Mouse (Mus musculus): ENCODE measurements at regions not wholly inside any gene's neighbourhood (a gene's known extent, or its start where the extent isn't known, plus 50 kb on each side); places are given as distances from the start of the nearest gene placed in this dataset.

DNA sequence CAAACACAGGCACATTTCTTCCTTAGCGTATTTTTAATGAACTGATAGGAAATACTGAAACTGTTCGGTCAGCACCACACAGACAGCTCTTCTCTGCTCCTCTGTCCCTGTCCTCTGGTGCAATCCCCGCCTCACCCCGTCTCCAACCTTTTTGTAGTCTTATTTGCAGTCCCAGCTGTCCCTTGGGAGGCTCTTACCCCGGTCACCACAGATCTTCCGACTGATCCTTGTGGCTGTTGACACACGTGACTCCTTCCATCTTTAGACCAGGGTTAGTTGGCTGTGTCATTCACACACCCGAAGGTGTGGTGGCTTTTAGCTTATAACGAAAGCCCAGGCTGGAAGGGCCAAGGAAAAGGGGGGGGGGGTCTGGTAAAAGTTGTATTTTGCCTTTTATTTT lies 56.4 kb downstream of the Cyp26a1 start:
- no peak for DNase-seq (ENCODE audit: low read depth in 3 of 3, low spot score in 3 of 3)
- no peaks in the 10 kb centered on the region for H3K36me3 ChIP-seq (replicated peaks; ENCODE audit: control insufficient read depth, insufficient read depth, low read depth)
- H3K9me3 ChIP-seq (ENCODE audit: control insufficient read depth, low read length) = no peaks in the 10 kb centered on the region
- TF ChIP-seq CTCF (IDR thresholded peaks at IDR 0.05; ENCODE audit: low read depth) (no peak), EP300 (IDR thresholded peaks at IDR 0.05; ENCODE audit: low read depth) (no peak)
- H3K9ac ChIP-seq (replicated peaks) = no peak overlapping the region
- no peak overlapping the region for H3K27ac ChIP-seq
- no peaks in the 10 kb centered on the region for H3K27me3 ChIP-seq (ENCODE audit: control insufficient read depth, insufficient read depth, low read length)
- H3K4me2 ChIP-seq (ENCODE audit: low read depth) = no peak overlapping the region
- H3K4me1 ChIP-seq (replicated peaks; ENCODE audit: control insufficient read depth in 2 of 2, insufficient read depth in 2 of 2, low read length in 1 of 2) = no peaks in the 10 kb centered on the region
- no peak overlapping the region for H3K4me3 ChIP-seq (ENCODE audit: insufficient read depth in 1 of 2, low read depth in 2 of 2, low read length in 2 of 2)
- WGBS (ENCODE audit: insufficient replicate concordance) = 61% methylated on average over 9 of the region's 9 CpGs
- ATAC-seq (ENCODE audit: insufficient read depth) = no peak

DNA sequence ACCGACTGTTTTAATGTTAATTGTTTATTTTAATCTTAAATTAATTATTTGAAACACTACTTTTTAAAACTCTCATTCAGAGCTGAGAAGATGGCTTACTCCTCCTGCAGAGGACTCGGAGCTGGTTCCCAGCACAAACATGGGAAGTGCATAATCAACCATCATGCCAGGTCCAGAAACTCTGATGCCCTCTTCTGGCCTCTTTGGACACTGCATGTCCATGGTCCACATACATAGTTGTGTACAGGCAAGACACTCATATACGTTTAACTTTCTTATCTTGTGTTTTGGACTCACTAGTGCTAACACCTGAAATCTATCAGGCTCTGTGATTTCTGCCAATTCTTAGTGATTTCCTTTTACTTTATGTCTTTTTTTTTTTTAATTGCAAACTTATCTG lies 57.8 kb downstream of the Cyp26a1 start:
- ATAC-seq (ENCODE audit: insufficient read depth) (no peak), DNase-seq (ENCODE audit: low read depth in 3 of 3, low spot score in 3 of 3) (no peak)
- no peaks in the 10 kb centered on the region for H3K27me3 ChIP-seq (ENCODE audit: control insufficient read depth, insufficient read depth, low read length)
- TF ChIP-seq CTCF (IDR thresholded peaks at IDR 0.05; ENCODE audit: low read depth) (peak; percentile 38), EP300 (IDR thresholded peaks at IDR 0.05; ENCODE audit: low read depth) (no peak)
- H3K36me3 ChIP-seq (replicated peaks; ENCODE audit: control insufficient read depth, insufficient read depth, low read depth) = no peaks in the 10 kb centered on the region
- no peak overlapping the region for H3K27ac ChIP-seq
- H3K9ac ChIP-seq (replicated peaks) = no peak overlapping the region
- H3K9me3 ChIP-seq (ENCODE audit: control insufficient read depth, low read length) = no peaks in the 10 kb centered on the region
- no peak overlapping the region for H3K4me2 ChIP-seq (ENCODE audit: low read depth)
- 56% methylated on average over 3 of the region's 3 CpGs for WGBS (ENCODE audit: insufficient replicate concordance)
- H3K4me3 ChIP-seq (ENCODE audit: insufficient read depth in 1 of 2, low read depth in 2 of 2, low read length in 2 of 2) = no peak overlapping the region
- no peaks in the 10 kb centered on the region for H3K4me1 ChIP-seq (replicated peaks; ENCODE audit: control insufficient read depth in 2 of 2, insufficient read depth in 2 of 2, low read length in 1 of 2)

DNA sequence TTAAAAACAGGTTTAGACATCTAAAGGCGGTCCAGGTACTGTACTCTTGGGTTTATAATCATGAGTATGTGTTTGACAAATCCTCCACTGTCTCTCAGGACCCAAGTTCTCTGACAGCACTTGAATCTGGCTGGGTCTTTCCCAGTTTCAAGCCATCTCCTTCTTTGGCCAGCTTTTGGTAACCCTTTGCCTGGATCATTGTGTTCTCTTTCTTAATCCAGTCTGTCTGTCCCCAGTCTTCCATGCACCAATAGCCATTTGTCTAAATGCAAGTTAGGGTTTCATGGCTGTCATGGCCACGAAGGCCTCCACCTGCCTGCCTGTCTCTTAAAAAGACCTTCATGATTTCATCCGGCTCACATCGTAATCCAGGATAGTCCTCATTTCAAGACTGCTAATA lies 71.8 kb downstream of the Cyp26a1 start:
- Histone ChIP-seq H3K9ac (replicated peaks) (no peak overlapping the region), H3K27me3 (ENCODE audit: control insufficient read depth, insufficient read depth, low read length) (no peaks in the 10 kb centered on the region), H3K4me2 (ENCODE audit: low read depth) (no peak overlapping the region), H3K4me3 (ENCODE audit: insufficient read depth in 1 of 2, low read depth in 2 of 2, low read length in 2 of 2) (no peak overlapping the region), H3K36me3 (replicated peaks; ENCODE audit: control insufficient read depth, insufficient read depth, low read depth) (no peaks in the 10 kb centered on the region), H3K27ac (no peak overlapping the region), H3K9me3 (ENCODE audit: control insufficient read depth, low read length) (no peaks in the 10 kb centered on the region), H3K4me1 (replicated peaks; ENCODE audit: control insufficient read depth in 2 of 2, insufficient read depth in 2 of 2, low read length in 1 of 2) (no peaks in the 10 kb centered on the region)
- WGBS (ENCODE audit: insufficient replicate concordance) = 57% methylated on average over 4 of the region's 4 CpGs
- DNase-seq (ENCODE audit: low read depth in 3 of 3, low spot score in 3 of 3) (no peak), ATAC-seq (ENCODE audit: insufficient read depth) (no peak)
- TF ChIP-seq CTCF (IDR thresholded peaks at IDR 0.05; ENCODE audit: low read depth) (no peak), EP300 (IDR thresholded peaks at IDR 0.05; ENCODE audit: low read depth) (no peak)

GRCm38 (mm10) chr19:37771956-37772355 lies 74.4 kb downstream of the Cyp26a1 start:
- no peak overlapping the region for H3K4me2 ChIP-seq (ENCODE audit: low read depth)
- no peak overlapping the region for H3K27ac ChIP-seq
- H3K36me3 ChIP-seq (replicated peaks; ENCODE audit: control insufficient read depth, insufficient read depth, low read depth) = no peaks in the 10 kb centered on the region
- no peaks in the 10 kb centered on the region for H3K4me1 ChIP-seq (replicated peaks; ENCODE audit: control insufficient read depth in 2 of 2, insufficient read depth in 2 of 2, low read length in 1 of 2)
- no peak overlapping the region for H3K4me3 ChIP-seq (ENCODE audit: insufficient read depth in 1 of 2, low read depth in 2 of 2, low read length in 2 of 2)
- no peaks in the 10 kb centered on the region for H3K27me3 ChIP-seq (ENCODE audit: control insufficient read depth, insufficient read depth, low read length)
- WGBS (ENCODE audit: insufficient replicate concordance) = 70% methylated on average over 6 of the region's 6 CpGs
- DNase-seq (ENCODE audit: low read depth in 3 of 3, low spot score in 3 of 3) (no peak), ATAC-seq (ENCODE audit: insufficient read depth) (no peak)
- no peaks in the 10 kb centered on the region for H3K9me3 ChIP-seq (ENCODE audit: control insufficient read depth, low read length)
- TF ChIP-seq EP300 (IDR thresholded peaks at IDR 0.05; ENCODE audit: low read depth) = no peak
- no peak for TF ChIP-seq CTCF (IDR thresholded peaks at IDR 0.05; ENCODE audit: low read depth)
- no peak overlapping the region for H3K9ac ChIP-seq (replicated peaks)

- H3K4me3 ChIP-seq (ENCODE audit: insufficient read depth in 1 of 2, low read depth in 2 of 2, low read length in 2 of 2) = no peak overlapping the region
- H3K4me1 ChIP-seq (replicated peaks; ENCODE audit: control insufficient read depth in 2 of 2, insufficient read depth in 2 of 2, low read length in 1 of 2) = no peaks in the 10 kb centered on the region
- no peak overlapping the region for H3K9ac ChIP-seq (replicated peaks)
- H3K4me2 ChIP-seq (ENCODE audit: low read depth) = no peak overlapping the region
- TF ChIP-seq EP300 (IDR thresholded peaks at IDR 0.05; ENCODE audit: low read depth) (no peak), CTCF (IDR thresholded peaks at IDR 0.05; ENCODE audit: low read depth) (no peak)
- 59% methylated on average over 4 of the region's 4 CpGs for WGBS (ENCODE audit: insufficient replicate concordance)
- H3K27me3 ChIP-seq (ENCODE audit: control insufficient read depth, insufficient read depth, low read length) = no peaks in the 10 kb centered on the region
- H3K27ac ChIP-seq = no peak overlapping the region
- no peak for ATAC-seq (ENCODE audit: insufficient read depth)
- DNase-seq (ENCODE audit: low read depth in 3 of 3, low spot score in 3 of 3) = no peak
- H3K36me3 ChIP-seq (replicated peaks; ENCODE audit: control insufficient read depth, insufficient read depth, low read depth) = no peaks in the 10 kb centered on the region
- no peaks in the 10 kb centered on the region for H3K9me3 ChIP-seq (ENCODE audit: control insufficient read depth, low read length)
Observed at GRCm38 (mm10) chr19:37774551-37774950, 77.0 kb downstream of the Cyp26a1 start.
